Mouse (Mus musculus): ENCODE data around the gene Bud23.

- TF ChIP-seq ZC3H11A (IDR thresholded peaks at IDR 0.05; ENCODE audit: borderline replicate concordance, low read depth, low read length), result no peak
- no peak for TF ChIP-seq MAFK (IDR thresholded peaks at IDR 0.05; ENCODE audit: insufficient read depth, low read depth, low read length)
- no peak for TF ChIP-seq ZNF384 (IDR thresholded peaks at IDR 0.05; ENCODE audit: low read depth, low read length)
- TF ChIP-seq HCFC1 (IDR thresholded peaks at IDR 0.05; ENCODE audit: borderline replicate concordance, insufficient read depth, low read length), result no peak
- no peak for TF ChIP-seq CHD2 (IDR thresholded peaks at IDR 0.05; ENCODE audit: low read depth, low read length)
Observed at GRCm38 (mm10) chr5:135016224-135016759, 48.5 kb downstream of the Bud23 start.

Data from ES-E14 (cell line).